ENCODE assay signal across 8 mouse cellular contexts in the genomic region with DNA sequence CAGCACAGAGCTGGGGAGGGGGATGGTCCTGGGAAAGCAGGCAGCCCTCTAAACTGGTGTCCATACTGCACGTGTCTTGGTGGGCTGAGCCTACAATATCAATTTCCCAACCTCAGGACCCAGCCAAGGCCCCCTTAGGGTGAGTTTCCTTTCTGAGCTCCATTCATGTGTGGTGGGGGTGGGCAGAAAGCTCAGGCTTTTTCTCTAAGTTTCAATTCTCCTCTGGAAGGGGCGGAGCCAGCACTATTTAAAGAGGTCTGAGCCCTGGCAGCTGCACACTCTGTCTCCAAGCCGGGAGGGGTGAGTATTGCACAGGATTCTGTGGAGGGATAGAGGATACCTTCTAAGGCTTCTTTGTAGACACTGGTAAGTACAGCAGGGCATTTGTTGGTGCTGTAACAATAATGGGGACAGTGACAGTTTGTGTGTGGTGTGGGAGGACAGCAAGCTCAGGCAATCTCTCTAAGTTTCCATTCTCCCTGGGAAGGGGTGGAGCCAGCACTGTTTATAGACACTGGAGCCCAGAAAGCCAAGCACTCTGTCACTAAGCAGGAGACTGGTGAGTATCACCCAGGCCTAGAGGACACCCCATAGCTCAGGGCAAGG. TPM values are rescaled to one million over a fixed set of nuclear protein-coding genes. Genes with fewer than 3 reads are reported as not detected.
A peak's percentile ranks its signal among the peaks of the same experiment; 100 is the strongest.
DNase-seq lines count a peak whose midpoint lies in the region; ATAC-seq and TF ChIP-seq lines count a peak whose summit lies in the region.

No protein-coding gene starts in this region.

- H3K4me3 ChIP-seq in C2C12 (ENCODE audit: insufficient read depth, poor library complexity, severe bottlenecking) = peak overlapping the region; percentile 14
- H3K4me3 ChIP-seq in bone marrow, adult 2 months (replicated peaks; ENCODE audit: control insufficient read depth, low read depth, low read length) = peak overlapping the region; percentile 62
- H3K4me3 ChIP-seq in liver, embryonic 16.5 days (ENCODE audit: low read depth, low read length) = peak overlapping the region; percentile 28
- H3K4me3 ChIP-seq in stomach, postnatal 0 days (ENCODE audit: low read depth, low read length) = peak overlapping the region; percentile 22; the same call in 1 of the 2 replicates

- TF ChIP-seq EP300 in stomach, postnatal 0 days (optimal IDR thresholded peaks at IDR 0.05) = no peak

- ATAC-seq in frontal cortex, adult (ENCODE audit: low TSS enrichment) = peak; percentile 72
- ATAC-seq in liver, embryonic 16.5 days (ENCODE audit: low read depth) = peak; percentile 56
- peak; percentile 73 for ATAC-seq in stomach, postnatal 0 days (ENCODE audit: low FRiP score, low TSS enrichment)

- no peak overlapping the region for H3ac ChIP-seq in C2C12 (ENCODE audit: control insufficient read depth, insufficient read length, low read depth)

- TF ChIP-seq CTCF in C2C12 (IDR thresholded peaks at IDR 0.05; ENCODE audit: control insufficient read depth, insufficient read depth, insufficient read length) = no peak
- TF ChIP-seq CTCF in bone marrow, adult 2 months (IDR thresholded peaks at IDR 0.05; ENCODE audit: control insufficient read depth, insufficient read depth, low read length) = no peak
- no peak for TF ChIP-seq CTCF in stomach, postnatal 0 days (IDR thresholded peaks at IDR 0.05; ENCODE audit: low read depth)

- TF ChIP-seq POLR2A in bone marrow, adult 2 months (IDR thresholded peaks at IDR 0.05; ENCODE audit: borderline replicate concordance, control insufficient read depth, low read depth, low read length) = no peak

- H3K4me2 ChIP-seq in liver, embryonic 16.5 days (ENCODE audit: low read depth, low read length) = peak overlapping the region; percentile 22
- peak overlapping the region; percentile 53 for H3K4me2 ChIP-seq in stomach, postnatal 0 days (replicated peaks; ENCODE audit: low read depth)

- peak; percentile 63 for DNase-seq in heart, postnatal 4 days
- peak; percentile 3 to 32 for DNase-seq in layer of hippocampus, adult 18-20 months (ENCODE audit: low spot score in 2 of 2)
- DNase-seq in neural tube, embryonic 10.5 days (ENCODE audit: extremely low spot score, low spot score) = peak; percentile 48
- DNase-seq in stomach, postnatal 0 days (ENCODE audit: low spot score) = peak; percentile 62

- no peaks in the 10 kb centered on the region for H3K36me3 ChIP-seq in C2C12 (ENCODE audit: control insufficient read depth, insufficient read depth)
- H3K36me3 ChIP-seq in liver, embryonic 16.5 days (ENCODE audit: control insufficient read depth, insufficient read depth) = no peaks in the 10 kb centered on the region
- no peaks in the 10 kb centered on the region; the same call in 1 of the 2 replicates for H3K36me3 ChIP-seq in stomach, postnatal 0 days (ENCODE audit: control insufficient read depth, insufficient read depth, low read length)

- peak overlapping the region; percentile 28; the same call in 1 of the 2 replicates for H3K9ac ChIP-seq in liver, embryonic 16.5 days (ENCODE audit: low read depth, low read length)
- no peak overlapping the region; the same call in 1 of the 2 replicates for H3K9ac ChIP-seq in stomach, postnatal 0 days (ENCODE audit: low read length)

- no peaks in the 10 kb centered on the region for H3K27me3 ChIP-seq in C2C12 (ENCODE audit: control insufficient read depth, insufficient read depth, insufficient read length)
- no peaks in the 10 kb centered on the region for H3K27me3 ChIP-seq in liver, embryonic 16.5 days (ENCODE audit: control insufficient read depth, insufficient read depth, low read depth, low read length)
- no peaks in the 10 kb centered on the region for H3K27me3 ChIP-seq in stomach, postnatal 0 days (ENCODE audit: control insufficient read depth, insufficient read depth, low read length)

- peak overlapping the region; percentile 61 for H3K27ac ChIP-seq in bone marrow, adult 2 months (ENCODE audit: control insufficient read depth, insufficient read depth, low read depth, low read length, poor library complexity)
- peak overlapping the region; percentile 85 for H3K27ac ChIP-seq in liver, embryonic 16.5 days (ENCODE audit: low read length)
- peak overlapping the region; percentile 96 for H3K27ac ChIP-seq in stomach, postnatal 0 days (replicated peaks)

- WGBS in bone marrow, adult 2 months = 3% methylated on average over 3 of the region's 3 CpGs
- WGBS in liver, embryonic 16.5 days (ENCODE audit: insufficient replicate concordance) = 7% methylated on average over 3 of the region's 3 CpGs
- WGBS in stomach, postnatal 0 days = 3% methylated on average over 3 of the region's 3 CpGs

- H3K79me3 ChIP-seq in C2C12 (ENCODE audit: low read depth) = no peaks in the 10 kb centered on the region

- no peaks in the 10 kb centered on the region for H3K79me2 ChIP-seq in C2C12 (ENCODE audit: control insufficient read depth, insufficient read depth)

- H3K4me1 ChIP-seq in bone marrow, adult 2 months (ENCODE audit: control insufficient read depth, insufficient read depth, low read length) = peaks cover 2% of the 10 kb centered on the region; the same call in 1 of the 2 replicates
- peaks cover 2% of the 10 kb centered on the region for H3K4me1 ChIP-seq in liver, embryonic 16.5 days (ENCODE audit: control insufficient read depth, low read depth, low read length)
- H3K4me1 ChIP-seq in stomach, postnatal 0 days (replicated peaks; ENCODE audit: control insufficient read depth, insufficient read depth) = 0 out of 2 replicates have a peak, but pooled peaks cover 6% of the 10 kb centered on the region

- no peaks in the 10 kb centered on the region for H3K9me3 ChIP-seq in liver, embryonic 16.5 days (replicated peaks; ENCODE audit: control insufficient read depth, low read length)
- no peaks in the 10 kb centered on the region for H3K9me3 ChIP-seq in stomach, postnatal 0 days (ENCODE audit: control insufficient read depth, low read length)

TF ChIP-seq in C2C12, 6 proteins besides CTCF, POLR2A, EP300 and RAD21:
- no peak for TF ChIP-seq FOSL1 (IDR thresholded peaks at IDR 0.05; ENCODE audit: insufficient read depth, low read length, poor library complexity, severe bottlenecking)
- TF ChIP-seq CEBPB (IDR thresholded peaks at IDR 0.05; ENCODE audit: low read depth) = no peak
- no peak for TF ChIP-seq MYOG (IDR thresholded peaks at IDR 0.05; ENCODE audit: control insufficient read depth, extremely low read depth, insufficient read length)
- no peak for TF ChIP-seq MAX (IDR thresholded peaks at IDR 0.05)
- TF ChIP-seq USF1 (IDR thresholded peaks at IDR 0.05; ENCODE audit: low read depth) = no peak
- TF ChIP-seq MYOD1 (IDR thresholded peaks at IDR 0.05; ENCODE audit: control insufficient read depth, insufficient read length, low read depth) = no peak

RNA-seq across cellular contexts. Expression of gene Fam3b, which starts 21.3 kb away (rescaled TPM):
- polyA plus RNA-seq in C2C12 (2012; fragmentation: generic; extraction: Trizol) = not detected
- 2.4 TPM in 1 of 2 replicates, not detected in the other for polyA plus RNA-seq in bone marrow, adult 2 months (2011; ENCODE audit: insufficient read depth, insufficient read length, low replicate concordance, missing spikeins)
- not detected for total RNA-seq in heart, postnatal 4 days (2021)
- not detected for total RNA-seq in layer of hippocampus, adult 18-20 months (2021)
- polyA plus RNA-seq in liver, embryonic 16.5 days (2015; fragmentation: Nextera tagmentation; extraction: Ambion mirVana) = not detected in 2 replicates
- polyA plus RNA-seq in stomach, postnatal 0 days (2015; fragmentation: Nextera tagmentation; extraction: Ambion mirVana) = 50.6 and 55.3 TPM in 2 replicates

Comparison
In these comparisons a context has a peak if more than half of its experiments do, and no peak if none do; other contexts are left out.
1. Peak in every context shown above with its lines: DNase-seq, ATAC-seq, H3K4me3 ChIP-seq and H3K27ac ChIP-seq.
2. RNA of gene Fam3b, which starts 21.3 kb away (polyA plus RNA-seq): 50.6 to 55.3 TPM in stomach, postnatal 0 days; 2.4 TPM in bone marrow, adult 2 months, not detected in liver, embryonic 16.5 days and not detected in C2C12 (single experiment); every median in the first group is over 10 times any median in the second.